Mouse (Mus musculus): Measurements from ENCODE around the gene Topaz1.

Gene Topaz1

DNA sequence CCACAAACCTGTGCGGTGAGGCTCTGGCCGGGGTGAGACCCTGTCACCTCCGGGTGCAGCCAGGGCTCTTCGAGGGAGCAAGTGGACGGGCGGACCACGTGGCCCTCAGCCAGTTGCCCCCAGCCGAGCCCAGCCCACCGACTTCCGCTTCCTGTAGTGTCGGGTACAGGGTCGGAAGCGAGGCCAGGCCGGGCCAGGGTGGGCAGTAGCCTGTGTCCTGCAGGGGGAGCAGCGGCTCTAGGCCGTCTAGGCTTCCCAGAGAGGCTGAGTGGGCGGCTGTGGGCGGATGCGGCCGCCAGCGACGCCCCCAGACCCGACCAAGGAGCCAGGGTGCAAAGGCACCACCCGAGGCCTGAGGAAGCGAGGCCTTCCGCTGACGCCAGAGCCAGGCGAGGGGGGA, at the start of gene Topaz1:
TSS of gene Topaz1 (plus strand) at position 287 of the 400 bp plus-strand sequence.
- in situ Hi-C loops (cut with MboI; ENCODE audit: unreplicated experiment in 2 of 2) = loop anchor here (25.0 kb wide), 3 partner anchors 510 to 910 kb away; partner anchors contain the start of gene Ccdc13 (in 1 of the 2)

DNA sequence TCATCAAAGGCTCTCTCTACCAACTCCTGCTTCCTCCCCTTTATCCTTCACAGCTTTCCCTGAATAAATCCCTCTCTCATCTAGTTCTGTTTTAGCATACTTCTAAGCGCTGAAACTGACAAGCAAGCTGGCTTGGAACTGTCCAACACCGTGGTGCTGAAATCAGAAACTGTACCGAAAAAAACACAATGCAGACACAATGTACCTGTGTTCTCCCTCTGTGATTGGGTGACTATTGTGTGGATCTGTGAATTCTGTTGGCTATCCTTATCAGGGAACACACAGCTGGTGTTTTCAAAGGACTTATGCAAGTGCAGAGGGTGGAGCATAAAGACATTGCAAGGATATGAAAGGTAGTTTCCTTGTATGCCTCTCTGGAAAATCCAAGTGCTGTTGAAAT, 45.3 kb upstream of the Topaz1 start:
- in situ Hi-C loops (cut with MboI; ENCODE audit: unreplicated experiment in 2 of 2) = no loop called here

DNA sequence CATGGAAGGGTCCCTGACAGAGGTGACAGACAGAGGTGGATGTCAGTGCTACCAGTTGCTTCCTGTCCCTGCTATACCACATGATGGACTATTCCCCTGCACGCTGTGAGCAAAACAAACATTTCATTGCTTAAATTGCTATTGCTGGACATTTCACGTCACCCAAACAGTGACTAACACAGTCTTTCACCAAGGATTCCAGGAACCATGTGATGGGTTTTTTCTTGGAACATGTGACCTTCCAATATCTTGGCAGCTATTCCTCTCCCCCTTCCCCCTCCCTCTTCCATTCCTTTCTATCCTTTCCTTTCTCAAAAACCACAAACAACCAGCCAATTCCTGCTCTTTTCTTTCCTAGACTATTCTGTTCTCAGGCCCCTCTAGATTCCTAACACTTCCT, 33.3 kb upstream of the Topaz1 start:
- in situ Hi-C loops (cut with MboI; ENCODE audit: unreplicated experiment in 2 of 2) = no loop called here

DNA sequence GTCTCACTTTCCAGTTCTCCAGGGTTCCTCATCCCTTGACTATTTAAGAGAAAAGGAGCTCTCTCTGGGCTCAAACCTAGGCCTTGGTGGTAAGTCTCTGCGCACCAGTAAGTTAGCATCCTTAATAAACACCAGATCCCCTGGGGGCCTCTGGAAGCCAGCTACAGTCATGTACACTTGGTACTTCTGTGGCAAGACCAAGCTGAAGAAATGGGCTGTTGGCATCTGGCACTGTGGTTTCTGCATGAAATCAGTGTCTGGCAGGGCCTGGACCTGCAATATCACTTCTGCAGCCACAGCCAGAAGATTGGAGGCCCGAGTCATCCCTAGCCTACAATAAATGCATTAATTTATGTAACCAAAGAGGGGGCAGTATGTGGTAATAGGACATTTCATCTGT, 32.1 kb upstream of the Topaz1 start:
- in situ Hi-C loops (cut with MboI; ENCODE audit: unreplicated experiment in 2 of 2) = no loop called here

DNA sequence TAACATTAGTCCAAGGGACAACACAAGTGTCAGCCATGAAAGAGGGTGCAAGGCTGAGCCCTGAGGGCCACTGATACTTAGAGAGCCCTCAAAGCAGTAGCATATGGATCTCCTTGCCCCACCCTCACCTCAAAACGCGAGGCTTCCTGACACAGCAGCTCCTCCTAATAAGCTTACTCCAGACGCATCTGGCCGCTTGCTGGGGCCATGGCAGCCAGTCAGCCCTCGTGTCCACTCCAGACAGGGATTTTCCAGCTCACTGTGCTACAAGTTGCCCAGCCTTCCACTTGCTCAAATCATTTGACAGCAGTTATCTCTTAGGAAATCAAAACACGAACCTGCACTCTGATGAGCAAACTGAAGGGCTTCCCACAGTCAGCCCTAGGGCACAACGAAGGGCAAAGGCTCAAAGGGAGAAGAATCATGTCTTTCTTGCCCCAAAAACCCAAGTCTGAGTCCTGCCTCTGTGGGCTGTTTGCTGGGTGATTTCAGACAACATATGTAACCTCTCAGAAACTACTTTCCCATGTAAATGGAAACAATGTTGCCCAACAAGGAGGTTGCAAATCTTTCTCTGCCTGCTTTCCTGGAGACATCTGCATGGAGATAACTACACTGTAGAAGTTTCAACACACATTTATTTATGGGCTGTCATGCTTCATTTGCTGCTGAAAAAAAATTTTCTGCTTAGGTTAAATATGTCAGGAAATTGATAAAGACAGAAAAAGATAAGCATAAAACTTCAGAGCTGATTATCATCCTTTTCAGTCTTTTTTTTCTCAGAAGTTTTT, 30.8 kb upstream of the Topaz1 start:
- in situ Hi-C loops (cut with MboI; ENCODE audit: unreplicated experiment in 2 of 2) = no loop called here

DNA sequence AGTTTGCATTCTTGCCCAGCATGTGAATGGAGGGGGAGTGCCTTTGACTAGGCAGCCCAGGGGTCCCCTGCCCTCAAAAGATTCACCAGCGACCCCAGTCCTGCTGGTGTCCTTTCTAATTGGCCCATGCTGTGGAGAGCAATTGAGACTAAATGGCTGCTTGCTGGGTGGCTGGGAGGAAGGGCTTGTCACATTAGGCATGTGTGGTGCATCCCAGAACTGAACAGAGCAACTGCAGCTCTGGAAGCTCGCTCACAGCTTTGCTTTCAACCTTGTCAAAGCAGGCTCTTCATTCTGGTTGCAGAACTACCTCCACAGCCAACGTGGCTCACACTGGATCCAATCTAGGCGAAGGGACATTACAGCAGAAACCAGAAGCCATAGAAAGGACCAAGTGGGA, 24.9 kb upstream of the Topaz1 start:
- in situ Hi-C loops (cut with MboI; ENCODE audit: unreplicated experiment in 2 of 2) = loop anchor here (10.0 kb wide), 2 partner anchors 517 to 697 kb away; no protein-coding TSS in a partner anchor

DNA sequence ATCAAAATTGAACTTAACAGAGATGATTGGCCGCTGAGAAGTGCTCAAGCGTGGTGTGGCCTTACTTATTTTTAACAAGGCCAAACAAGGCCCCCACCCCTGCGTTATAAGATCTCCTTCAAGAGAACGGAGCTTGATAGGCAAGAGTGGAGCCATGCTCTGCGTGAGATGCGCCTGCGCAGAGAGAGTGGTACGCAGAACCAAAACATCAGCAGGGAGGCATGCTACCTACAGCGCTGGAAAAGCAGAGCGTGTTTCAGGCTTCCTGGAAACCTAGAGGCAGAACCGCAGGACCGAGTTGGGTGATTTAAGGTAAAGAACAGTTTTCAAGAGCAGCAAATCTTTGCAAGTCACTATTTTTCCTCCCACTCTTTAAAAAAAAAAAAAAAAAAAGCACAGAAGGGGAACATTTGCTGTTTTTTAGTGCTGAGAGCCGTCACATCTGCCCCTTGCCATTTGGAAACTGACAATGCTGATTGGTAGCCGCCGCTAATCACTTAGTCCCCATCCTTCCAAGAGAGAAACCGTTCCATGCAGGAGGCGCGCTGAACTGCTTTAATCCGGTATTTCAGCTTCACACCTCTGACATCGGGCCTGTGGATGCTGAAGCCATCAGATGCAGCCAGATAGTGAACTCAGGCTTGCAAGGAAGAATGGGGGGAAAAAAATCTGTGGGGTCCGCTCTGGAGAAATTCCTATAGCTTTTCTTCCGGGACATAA, 21.9 kb upstream of the Topaz1 start:
- in situ Hi-C loops (cut with MboI; ENCODE audit: unreplicated experiment in 2 of 2) = loop anchor here (10.0 to 25.0 kb wide), 5 partner anchors 488 to 888 kb away; partner anchors contain the start of gene Ccdc13 (in 1 of the 2)

DNA sequence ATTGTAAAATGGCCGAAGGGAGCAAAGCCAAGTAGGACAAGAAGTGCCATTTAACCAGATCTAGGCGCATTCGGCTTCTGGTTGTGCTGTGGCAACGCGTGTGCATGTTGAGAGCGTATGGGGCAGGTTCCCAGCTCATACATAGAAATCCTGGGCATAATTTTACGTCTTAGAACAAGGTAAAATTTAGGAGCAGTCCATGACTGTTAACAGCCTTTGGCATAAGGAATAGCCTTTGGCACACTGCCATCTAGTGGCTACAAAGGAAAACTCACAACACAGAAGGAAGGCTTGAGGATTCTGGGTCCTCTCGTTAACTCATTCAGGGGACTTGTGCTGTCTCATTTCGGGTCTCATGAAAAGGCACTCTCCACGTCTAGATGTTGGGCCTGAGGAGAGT, 17.6 kb upstream of the Topaz1 start:
- in situ Hi-C loops (cut with MboI; ENCODE audit: unreplicated experiment in 2 of 2) = loop anchor here (10.0 to 25.0 kb wide), 5 partner anchors 492 to 892 kb away; partner anchors contain the start of gene Ccdc13 (in 1 of the 2)

DNA sequence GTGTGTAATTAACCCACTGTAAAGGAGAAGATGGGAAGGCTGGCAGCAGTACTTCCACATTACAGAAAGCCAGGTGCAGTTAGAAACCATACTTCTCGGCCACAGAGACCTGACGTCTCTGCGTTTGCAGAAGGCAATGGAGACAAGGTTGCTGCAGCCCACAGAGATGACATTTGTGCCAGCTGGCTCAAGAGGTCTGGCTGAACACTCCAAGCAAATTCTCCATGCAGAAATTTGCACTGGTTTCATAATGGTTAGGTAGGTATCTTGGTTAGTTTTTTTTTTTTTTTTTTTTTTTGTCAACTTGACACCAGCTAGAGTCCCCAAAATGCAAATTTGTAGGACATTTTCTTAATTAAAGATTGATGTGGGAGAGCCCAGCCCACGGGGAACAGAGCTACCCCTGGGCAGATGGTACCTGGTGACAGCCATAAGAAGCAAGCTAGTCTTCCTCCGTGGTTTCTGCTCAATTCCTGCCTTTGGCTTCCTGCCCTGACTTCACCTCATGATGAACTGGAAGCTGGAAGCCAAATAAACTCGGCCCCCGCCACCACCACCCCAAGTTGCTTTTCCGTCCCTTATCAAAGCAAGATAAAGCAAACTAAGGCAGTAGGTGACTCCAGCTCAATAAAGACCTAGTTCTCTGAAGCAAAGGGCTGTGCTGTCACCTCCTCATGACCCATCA, 14.9 kb upstream of the Topaz1 start:
- in situ Hi-C loops (cut with MboI; ENCODE audit: unreplicated experiment in 2 of 2) = loop anchor here (10.0 to 25.0 kb wide), 7 partner anchors 495 to 1247 kb away; partner anchors contain the start of genes Ccdc13 (in 2 of the 2) and Sacm1l (in 1 of the 2)

DNA sequence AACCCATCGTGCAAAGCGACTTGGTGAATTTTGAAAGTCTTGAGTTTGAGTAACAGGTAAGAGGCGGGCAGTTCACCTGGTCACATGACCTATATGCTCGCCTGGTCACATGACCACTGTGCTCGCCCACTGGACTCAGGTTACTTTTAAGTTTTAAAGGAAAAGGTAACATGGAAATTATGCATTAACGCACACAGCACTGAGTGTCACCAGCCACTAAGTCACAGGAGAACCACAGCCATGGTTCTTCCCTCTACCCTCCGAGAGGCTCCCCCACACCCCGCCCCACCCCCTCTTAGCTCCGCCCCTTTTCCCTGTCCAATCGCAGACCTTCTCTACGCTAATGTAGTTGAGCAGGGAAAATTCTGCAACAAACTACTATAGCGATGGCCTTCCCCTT, 13.9 kb upstream of the Topaz1 start:
- in situ Hi-C loops (cut with MboI; ENCODE audit: unreplicated experiment in 2 of 2) = loop anchor here (10.0 to 25.0 kb wide), 7 partner anchors 496 to 1248 kb away; partner anchors contain the start of genes Ccdc13 (in 2 of the 2) and Sacm1l (in 1 of the 2)

DNA sequence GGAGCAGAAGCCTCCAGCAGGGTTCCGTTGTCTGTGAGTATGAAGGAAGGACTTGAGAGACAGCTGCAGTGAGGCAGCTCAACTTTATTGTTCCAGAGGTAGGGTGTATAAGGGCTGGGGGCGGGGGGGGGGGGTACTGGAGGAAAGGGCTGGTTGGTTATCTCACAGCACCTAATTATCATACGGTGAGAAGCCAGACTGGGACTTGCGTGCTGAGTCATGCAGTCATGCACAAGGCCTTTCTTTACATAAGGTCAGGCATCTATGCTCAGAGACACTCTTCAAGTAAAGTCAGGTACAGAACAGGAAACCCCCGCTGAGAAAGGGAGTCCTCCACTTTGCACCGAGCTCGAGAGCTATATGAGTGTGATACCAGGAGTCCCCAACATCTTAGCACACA, 12.2 kb upstream of the Topaz1 start:
- in situ Hi-C loops (cut with MboI; ENCODE audit: unreplicated experiment in 2 of 2) = loop anchor here (5.0 to 25.0 kb wide), 9 partner anchors 498 to 1250 kb away; partner anchors contain the start of genes Ccdc13 (in 2 of the 2) and Sacm1l (in 1 of the 2)

DNA sequence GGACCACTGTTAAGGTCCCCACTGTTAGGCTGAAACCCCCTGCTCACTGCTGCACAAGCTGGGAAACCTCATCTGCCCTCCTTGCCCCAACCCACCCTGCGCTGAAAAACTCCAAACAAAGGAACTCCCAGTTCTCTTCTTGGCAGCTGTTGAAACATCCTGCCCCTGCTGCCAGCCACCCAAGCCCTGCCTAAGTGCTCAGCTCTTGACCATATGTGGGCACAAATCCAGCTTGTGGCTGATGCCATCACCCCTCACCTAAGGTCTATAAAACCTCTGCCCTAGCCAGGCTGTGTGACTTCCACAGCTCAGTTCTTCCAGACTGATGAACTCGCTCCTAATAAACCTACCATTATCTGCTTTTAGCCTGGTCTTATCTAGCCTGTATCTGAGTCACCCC, 11.1 kb upstream of the Topaz1 start:
- in situ Hi-C loops (cut with MboI; ENCODE audit: unreplicated experiment in 2 of 2) = loop anchor here (5.0 to 25.0 kb wide), 9 partner anchors 499 to 1251 kb away; partner anchors contain the start of genes Ccdc13 (in 2 of the 2) and Sacm1l (in 1 of the 2)

DNA sequence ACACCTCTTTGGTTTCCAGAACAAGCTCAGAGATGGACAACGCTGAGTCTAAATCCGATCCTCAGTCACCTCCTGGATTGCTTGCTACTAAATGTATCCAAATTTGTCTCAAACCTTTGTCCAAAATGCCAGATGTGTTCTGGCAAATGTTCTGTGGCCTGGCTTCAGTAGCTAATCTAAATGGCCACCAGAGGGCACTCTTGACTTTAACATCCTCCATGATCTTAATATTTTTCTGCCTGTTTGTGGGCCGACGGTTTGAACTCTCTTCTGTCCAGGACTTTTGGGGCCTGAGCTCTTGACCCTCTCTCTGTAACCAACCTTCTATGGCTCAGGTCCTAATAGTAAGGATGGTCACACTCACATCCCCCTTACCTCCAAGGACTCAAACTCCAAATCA, 10.4 kb upstream of the Topaz1 start:
- in situ Hi-C loops (cut with MboI; ENCODE audit: unreplicated experiment in 2 of 2) = loop anchor here (5.0 to 25.0 kb wide), 9 partner anchors 499 to 1252 kb away; partner anchors contain the start of genes Ccdc13 (in 2 of the 2) and Sacm1l (in 1 of the 2)

DNA sequence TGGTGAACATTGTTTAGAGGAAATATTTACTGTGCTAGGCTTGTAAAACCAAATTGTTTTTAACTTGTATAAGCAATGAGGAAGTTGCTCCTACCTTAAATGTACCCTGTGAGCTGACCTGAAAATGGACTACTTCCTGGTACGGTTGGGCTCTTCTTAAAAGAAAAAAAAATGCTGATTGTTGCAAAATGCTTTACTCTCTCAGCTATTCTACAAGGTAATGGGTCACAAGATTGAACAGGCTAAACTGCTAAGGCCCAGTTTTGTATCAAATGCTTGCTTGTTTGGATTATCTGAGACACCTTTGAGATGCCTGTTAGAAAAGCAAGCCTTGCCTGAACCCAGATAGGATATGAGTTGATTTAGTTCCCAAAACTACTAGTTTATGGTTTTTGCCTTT, 1.3 kb upstream of the Topaz1 start:
- in situ Hi-C loops (cut with MboI; ENCODE audit: unreplicated experiment in 2 of 2) = loop anchor here (25.0 kb wide), 3 partner anchors 509 to 909 kb away; partner anchors contain the start of gene Ccdc13 (in 1 of the 2)

DNA sequence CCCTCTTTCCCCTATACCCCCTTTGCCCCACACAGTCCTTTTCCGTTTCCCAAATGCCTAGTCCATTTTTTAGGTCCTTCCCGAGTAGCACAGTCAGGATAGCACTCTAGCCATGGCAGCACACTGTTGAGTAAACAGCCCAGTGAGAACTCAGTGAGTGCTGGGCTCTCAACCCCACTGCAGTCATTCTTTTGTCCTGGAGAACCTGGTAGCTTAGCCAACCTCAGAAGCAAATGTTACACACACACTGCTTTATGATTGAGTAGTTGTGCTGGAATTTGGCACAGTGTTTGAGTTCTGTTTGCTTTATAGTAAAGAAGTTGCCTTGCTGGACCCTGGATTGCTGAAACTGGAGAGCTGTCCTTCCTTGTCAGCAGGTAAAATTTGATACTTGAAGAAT, 10.5 kb downstream of the Topaz1 start:
- in situ Hi-C loops (cut with MboI; ENCODE audit: unreplicated experiment in 2 of 2) = no loop called here

DNA sequence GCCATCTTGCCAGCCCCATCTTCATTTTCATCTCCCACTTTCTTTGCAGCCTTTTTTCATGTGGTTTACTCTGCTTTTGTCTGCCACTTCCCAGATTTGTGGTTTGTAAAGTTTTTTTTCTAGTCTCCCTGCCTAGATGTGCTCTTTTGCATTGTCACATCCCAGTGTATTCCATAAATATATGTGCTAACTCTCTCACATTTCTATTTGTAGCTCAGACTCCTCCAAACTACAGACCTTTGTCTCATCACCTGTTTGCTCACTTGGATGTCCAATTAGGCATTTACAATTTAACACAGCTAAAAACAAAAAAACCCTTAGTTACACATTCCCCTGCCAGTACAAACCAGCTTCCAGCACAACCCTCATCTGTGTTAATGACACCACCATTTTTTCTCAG, 13.0 kb downstream of the Topaz1 start:
- in situ Hi-C loops (cut with MboI; ENCODE audit: unreplicated experiment in 2 of 2) = no loop called here

DNA sequence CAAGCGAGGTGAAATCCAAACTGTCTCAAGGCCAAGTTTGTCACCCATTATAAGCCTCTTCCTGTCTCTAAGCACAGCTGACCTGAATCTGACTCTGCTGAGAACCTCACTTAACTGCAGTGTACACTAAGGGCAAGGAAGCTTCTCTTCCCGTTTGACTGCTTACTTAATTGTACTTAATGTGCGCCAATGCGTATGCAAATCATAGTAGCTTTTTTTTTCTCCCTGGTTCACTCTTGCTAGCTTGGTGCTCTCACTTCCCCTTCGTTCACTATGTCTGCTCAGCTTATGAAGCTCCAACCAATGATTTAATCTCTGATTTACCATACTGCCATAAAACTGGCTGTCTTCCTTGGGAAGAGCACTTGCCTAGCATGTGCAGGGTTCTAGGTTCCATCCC, 38.1 kb downstream of the Topaz1 start:
- in situ Hi-C loops (cut with MboI; ENCODE audit: unreplicated experiment in 2 of 2) = no loop called here

DNA sequence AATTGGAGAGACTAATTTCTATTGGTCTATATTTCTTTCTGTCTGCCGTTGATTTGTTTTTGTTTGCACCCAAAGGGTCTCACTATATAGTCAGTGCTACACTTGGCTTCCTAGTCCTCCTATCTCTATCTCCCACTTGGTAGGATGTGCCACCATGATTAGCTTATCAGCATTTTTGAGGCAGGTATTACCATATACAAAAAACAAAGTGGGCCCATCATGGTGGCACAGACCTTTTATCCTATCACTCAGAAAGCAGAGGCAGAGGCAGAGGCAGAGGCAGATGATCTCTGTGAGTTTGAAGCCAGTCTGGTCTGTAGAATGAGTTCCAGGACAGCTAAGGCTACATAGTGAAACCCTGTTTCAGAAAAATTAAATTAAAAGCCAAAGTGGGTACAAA, 39.4 kb downstream of the Topaz1 start:
- in situ Hi-C loops (cut with MboI; ENCODE audit: unreplicated experiment in 2 of 2) = no loop called here

DNA sequence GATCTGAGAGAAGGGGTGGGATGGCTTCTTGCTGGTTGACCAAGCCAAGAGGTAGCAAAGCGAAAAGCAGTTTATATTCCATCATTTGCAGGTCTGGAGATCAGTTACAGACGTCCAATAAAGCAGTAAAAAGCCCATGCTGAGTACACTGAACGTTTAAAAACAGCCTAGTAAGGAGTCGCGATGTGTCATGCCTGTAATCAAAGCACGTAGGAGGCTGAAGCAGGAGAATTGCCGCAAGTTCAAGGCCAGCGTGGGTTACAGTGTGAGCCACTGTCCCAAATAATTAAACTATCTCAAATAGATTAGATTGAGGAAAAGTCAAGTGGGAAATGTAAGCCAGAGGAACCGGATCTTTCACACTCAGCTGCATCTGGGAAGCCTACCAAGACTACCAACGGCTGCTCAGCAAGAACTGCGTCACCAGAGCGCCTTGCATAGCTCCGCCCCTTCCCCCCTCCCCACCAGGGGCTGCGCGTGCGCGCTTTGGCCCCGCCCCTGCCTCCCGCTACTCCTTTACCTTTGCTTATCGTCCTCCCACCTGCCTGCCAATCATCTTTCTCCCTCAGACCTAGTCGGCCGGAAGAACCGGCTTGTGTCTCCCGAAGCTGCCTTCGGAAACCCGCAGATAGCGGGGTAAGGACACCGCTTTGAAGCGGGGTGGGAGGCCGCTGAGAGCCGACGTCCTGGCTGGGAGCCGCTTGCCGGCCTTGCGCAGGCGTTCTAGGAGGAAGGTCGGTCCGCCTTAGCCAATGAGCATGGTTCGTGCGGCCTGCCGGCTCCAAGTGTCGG, 58.1 kb downstream of the Topaz1 start, which contains the start of gene Tcaim:
TSS of gene Tcaim (plus strand) at position 487 of the 792 bp plus-strand sequence.
- in situ Hi-C loops (cut with MboI; ENCODE audit: unreplicated experiment in 2 of 2) = no loop called here

Data from v-Abl transformed pro-B cells (cell line).